Mouse (Mus musculus): ENCODE results near the gene Polr2h.
"Not testable (repeated sequence)": the region's sequence is repeated elsewhere in the genome, so short reads cannot be mapped to it uniquely, and the experiment has no call there.

Polr2h gene

GRCm38 (mm10) chr16:20717181-20717977, at the start of gene Polr2h, which contains the start of gene Clcn2:
Gene Polr2h (plus strand): TSS chr16:20717665.
Gene Clcn2 (minus strand): TSS chr16:20717746.
- DNase-seq (ENCODE audit: low read depth, low spot score) = peak; percentile 99

DNA sequence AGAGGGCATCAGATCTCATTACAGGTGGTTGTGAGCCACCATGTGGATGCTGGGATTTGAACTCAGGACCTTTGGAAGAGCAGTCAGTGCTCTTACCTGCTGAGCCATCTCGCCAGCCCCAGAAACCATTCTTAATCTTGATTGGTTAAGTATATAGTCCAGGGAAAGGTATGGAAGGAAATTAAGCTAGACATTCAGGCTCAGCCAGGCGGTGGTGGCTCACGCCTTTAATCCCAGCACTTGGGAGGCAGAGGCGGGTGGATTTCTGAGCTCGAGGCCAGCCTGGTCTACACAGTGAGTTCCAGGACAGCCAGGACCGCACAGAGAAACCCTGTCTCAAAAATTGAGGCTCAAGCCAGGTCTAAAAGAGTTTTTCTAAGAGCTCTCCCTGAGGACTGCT, 49.5 kb upstream of the Polr2h start, which contains the start of gene Eif4g1:
TSS of gene Eif4g1 (plus strand) at position 301 of the 400 bp plus-strand sequence.
- DNase-seq (ENCODE audit: low read depth, low spot score) = not testable (repeated sequence)

GRCm38 (mm10) chr16:20670291-20670690, 47.2 kb upstream of the Polr2h start:
- no peak for DNase-seq (ENCODE audit: low read depth, low spot score)

DNA sequence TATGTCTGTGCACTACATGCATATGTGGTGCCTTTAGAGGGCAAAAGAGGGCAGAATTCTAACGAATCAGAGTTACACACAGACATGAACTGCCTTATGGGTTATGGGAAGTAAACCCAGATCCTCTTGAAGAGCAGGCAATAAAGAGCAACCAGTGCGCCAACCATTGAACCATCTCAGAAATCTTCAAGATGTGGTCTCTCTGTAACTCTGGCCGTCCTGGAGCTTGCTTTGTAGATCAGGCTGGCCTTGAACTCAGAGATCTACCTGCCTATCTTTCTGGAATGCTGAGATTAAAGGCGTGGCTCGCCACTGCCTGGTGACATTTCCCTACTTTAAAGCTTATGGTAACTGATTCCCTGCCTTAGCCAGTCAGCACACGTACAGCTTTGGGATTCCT, 45.6 kb upstream of the Polr2h start:
- DNase-seq (ENCODE audit: low read depth, low spot score) = peak; percentile 79

- peak; percentile 94 for DNase-seq (ENCODE audit: low read depth, low spot score)
These were observed 45.0 kb upstream of the Polr2h start for GRCm38 (mm10) chr16:20672500-20672902.

GRCm38 (mm10) chr16:20672965-20673705, 44.3 kb upstream of the Polr2h start:
- DNase-seq (ENCODE audit: low read depth, low spot score) = peak; percentile 51

GRCm38 (mm10) chr16:20673706-20674303, 43.7 kb upstream of the Polr2h start:
- peak; percentile 70 for DNase-seq (ENCODE audit: low read depth, low spot score)

DNA sequence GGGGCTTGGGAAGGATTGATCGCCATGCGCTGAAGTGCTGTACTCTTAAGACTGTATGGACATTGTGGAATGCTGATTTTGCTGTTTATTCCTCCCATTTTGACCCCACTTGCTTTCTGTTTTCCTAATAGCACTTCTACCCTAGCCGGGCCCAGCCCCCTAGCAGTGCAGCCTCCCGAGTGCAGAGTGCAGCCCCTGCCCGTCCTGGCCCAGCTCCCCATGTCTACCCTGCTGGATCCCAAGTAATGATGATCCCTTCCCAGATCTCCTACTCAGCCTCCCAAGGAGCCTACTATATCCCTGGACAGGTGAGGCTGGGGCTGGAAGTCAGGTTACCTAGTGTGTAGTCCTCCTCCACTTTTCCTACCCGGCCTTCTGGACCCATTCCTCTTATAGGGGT, 42.3 kb upstream of the Polr2h start:
- no peak for DNase-seq (ENCODE audit: low read depth, low spot score)

GRCm38 (mm10) chr16:20676702-20677101, 40.8 kb upstream of the Polr2h start:
- DNase-seq (ENCODE audit: low read depth, low spot score) = no peak

DNA sequence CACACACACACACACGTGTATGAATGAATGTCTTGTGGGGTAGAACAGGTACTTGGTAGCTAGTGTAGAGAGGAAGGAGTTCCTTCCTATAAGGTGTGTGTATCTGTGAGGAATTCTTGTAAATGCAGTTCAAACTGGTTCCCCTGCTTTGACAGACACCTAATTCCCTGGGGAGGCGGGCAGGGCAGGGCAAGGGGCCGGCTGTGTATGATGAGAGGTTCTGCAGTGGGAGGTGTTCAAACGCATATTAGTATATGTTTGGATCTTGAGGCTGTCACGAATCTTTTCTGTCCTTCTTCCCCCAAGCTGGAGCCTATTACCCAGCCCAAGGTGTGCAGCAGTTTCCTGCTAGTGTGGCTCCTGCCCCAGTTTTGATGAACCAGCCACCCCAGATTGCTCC, 40.1 kb upstream of the Polr2h start:
- no peak for DNase-seq (ENCODE audit: low read depth, low spot score)

DNA sequence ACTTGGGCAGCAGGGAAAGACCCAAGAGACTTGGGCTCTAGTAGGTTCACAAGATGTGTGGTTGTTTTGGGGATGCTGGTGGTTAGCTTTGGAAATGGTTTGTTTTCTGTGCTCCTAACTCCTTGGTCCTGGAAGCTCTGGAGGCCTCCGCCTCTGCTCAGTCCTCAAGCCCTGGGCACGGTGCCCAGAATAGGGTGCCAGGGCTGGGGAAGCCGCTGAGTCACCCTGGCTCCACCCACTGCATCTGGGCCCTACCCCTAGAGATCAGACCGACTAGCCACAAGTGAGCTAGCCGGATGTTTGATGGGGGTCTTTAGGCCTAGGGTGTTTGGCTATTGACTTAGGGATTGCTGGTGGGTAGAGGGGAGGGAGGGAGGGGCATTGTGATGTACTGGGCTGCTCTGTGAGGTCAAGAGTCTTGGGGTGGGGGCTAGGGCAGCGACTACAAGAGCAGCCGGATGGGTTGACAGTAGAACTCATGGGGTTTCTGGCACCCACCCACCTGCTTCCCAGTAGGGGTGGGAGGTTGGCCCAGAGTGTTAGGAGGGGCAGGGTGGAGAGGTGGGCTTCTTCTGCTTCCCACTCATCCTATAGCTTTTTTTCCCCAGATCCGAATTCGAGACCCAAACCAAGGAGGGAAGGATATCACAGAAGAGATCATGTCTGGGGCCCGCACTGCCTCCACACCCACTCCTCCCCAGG, 39.3 kb upstream of the Polr2h start:
- DNase-seq (ENCODE audit: low read depth, low spot score) = no peak

- DNase-seq (ENCODE audit: low read depth, low spot score) = no peak
These were observed 26.7 kb upstream of the Polr2h start for GRCm38 (mm10) chr16:20690774-20691173.

GRCm38 (mm10) chr16:20691617-20692016, 25.8 kb upstream of the Polr2h start:
- no peak for DNase-seq (ENCODE audit: low read depth, low spot score)

- DNase-seq (ENCODE audit: low read depth, low spot score) = peak; percentile 53
These were observed 25.1 kb upstream of the Polr2h start for GRCm38 (mm10) chr16:20692241-20692965.

DNA sequence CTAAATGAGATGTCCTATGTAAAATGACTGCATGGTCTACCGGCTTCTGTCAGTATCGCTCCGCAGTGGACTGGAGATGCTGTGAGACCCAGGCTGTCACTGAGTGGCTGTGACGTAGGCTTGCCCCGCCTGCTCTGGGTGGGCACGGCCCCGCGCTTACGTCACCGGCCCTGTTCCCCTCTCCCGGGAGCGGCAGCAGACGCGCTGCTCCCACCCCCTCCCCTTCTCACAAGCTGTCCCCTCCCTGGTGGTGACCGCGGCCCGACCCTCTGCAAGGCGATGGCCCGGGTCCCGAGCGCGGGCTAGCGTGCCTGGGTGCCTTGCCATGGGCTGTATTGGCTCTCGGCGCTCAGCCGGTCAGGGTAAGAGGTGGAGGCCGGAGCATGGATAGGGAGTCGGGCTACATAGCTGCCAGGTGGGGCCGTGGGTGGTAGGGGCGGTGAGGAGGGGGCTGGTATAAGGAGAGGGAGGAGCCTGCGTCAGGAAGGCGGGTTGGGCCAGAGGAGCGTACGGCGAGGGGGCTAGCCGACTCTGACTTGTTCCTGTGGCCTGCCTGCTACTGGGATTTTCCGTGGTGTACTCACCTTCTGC, 24.3 kb upstream of the Polr2h start, which contains the start of gene Fam131a:
TSS of gene Fam131a (plus strand) at position 131 of the 591 bp plus-strand sequence.
- DNase-seq (ENCODE audit: low read depth, low spot score) = peak; percentile 88

- DNase-seq (ENCODE audit: low read depth, low spot score) = no peak
These were observed 22.7 kb upstream of the Polr2h start for GRCm38 (mm10) chr16:20694781-20695180.

DNA sequence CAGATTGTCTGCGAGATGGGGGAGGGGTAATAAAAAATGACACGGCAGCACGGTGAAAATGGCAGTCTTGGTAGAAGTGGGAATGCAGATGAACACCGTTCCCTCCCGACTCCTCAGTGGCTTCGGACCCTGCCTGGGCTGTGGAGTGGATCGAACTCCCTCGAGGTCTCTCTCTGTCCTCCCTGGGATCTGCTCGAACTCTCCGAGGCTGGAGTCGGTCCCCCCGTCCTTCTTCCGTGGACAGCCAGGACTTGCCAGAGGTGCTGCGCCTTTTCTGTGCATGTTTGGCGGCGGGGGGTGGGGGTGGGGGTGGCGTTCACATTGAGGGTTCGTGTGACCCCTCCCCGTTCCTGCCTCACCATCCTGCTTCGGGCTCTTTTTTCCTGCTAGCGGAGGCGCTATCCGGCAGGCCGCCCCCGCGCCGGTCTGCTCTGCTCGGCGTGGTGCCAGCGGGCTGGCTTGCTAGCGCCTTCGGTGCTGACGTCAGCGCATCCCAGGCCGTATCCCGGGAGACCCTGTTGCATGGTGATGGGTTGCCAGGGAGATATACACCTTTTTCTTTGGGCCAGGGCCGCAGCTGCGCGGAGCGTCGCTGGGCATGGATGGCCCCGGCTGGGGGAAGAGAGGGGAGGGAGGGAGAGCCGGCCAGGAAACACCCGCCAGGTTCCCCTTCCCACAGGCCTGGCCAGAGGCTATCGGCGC, 21.7 kb upstream of the Polr2h start:
- DNase-seq (ENCODE audit: low read depth, low spot score) = peak; percentile 77

DNA sequence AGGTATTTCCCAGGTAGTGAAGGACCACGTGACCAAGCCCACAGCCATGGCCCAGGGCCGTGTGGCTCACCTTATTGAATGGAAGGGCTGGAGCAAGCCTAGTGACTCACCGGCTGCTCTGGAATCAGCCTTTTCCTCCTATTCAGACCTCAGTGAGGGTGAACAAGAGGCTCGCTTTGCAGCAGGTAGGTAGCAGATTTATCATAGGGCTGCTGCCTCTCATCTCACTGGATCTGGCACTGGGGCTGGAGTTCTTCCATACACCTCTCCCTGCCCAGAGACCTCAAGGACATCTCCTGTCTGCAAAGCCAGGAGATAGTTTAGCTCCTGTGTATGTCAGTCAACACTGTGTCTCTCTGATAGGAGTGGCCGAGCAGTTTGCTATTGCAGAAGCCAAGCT, 18.2 kb upstream of the Polr2h start:
- DNase-seq (ENCODE audit: low read depth, low spot score) = no peak

GRCm38 (mm10) chr16:20700036-20700435, 17.4 kb upstream of the Polr2h start:
- no peak for DNase-seq (ENCODE audit: low read depth, low spot score)

DNA sequence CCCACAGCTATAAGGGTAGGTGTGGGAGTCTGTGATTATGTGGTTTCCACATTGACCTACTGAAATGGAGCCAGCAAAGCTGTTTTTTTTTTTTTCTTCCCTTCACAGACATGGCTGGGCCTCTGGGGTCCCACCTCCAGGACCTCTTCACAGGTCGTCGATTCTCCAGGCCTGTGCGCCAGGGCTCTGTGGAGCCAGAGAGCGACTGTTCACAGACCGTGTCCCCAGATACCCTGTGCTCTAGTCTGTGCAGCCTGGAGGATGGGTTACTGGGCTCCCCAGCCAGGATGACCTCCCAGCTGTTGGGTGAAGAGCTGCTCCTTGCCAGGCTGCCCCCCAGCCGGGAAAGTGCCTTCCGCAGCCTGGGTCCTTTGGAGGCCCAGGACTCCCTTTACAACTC, 16.1 kb upstream of the Polr2h start:
- no peak for DNase-seq (ENCODE audit: low read depth, low spot score)

All from R1 (cell line).